ENCODE assay signal across 21 mouse cellular contexts in the genomic region with DNA sequence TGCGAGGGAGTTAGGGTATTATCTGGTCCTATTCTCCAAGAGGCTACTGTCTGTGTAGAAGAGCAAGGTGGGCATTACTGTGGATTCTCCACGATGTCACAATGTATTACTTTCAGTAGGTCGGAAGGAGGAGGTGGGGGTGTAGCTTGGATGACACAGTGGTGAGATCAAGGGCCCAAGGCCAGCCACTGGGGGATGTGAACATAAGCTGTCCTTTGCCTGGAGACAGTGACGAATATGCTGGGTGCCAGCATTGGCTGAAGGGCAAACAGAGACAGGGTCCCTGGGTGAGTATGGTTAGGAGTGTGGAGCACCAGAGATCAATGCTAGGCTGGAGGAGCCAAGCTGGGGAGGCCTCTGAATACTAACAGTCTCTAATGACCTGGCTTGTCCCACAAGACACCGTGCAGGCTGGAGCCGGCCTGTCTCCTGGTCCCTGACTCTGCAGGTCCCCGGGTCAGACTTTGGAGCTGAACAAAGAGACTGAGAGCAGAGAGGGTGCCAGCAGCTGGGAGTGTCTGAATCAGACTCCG. TPM values are rescaled to one million over a fixed set of nuclear protein-coding genes. Genes with fewer than 3 reads are reported as not detected.
"Had no signal": no experiment of that assay in that cellular context is flagged by ENCODE, and none has a peak within 500 bp of the region (broad histone marks: within the 10 kb centered on the region; RNA-seq: fewer than 3 reads in every experiment).

No protein-coding gene starts in this region.

- H3K4me3 ChIP-seq: left cerebral cortex, adult 2 months; limb, embryonic 15.5 days; liver, embryonic 12.5 days; lung, embryonic 15.5 days; megakaryocyte, embryonic 14.5 days; myocyte; neural tube, embryonic 15.5 days; stomach, embryonic 15.5 days had no signal

- ATAC-seq: intestine, postnatal 0 days; liver, embryonic 12.5 days had no signal

- H3K4me1 ChIP-seq: liver, embryonic 12.5 days; lung, embryonic 15.5 days; megakaryocyte, embryonic 14.5 days; stomach, embryonic 15.5 days had no signal

- H3K27ac ChIP-seq: left cerebral cortex, adult 2 months; limb, embryonic 15.5 days; liver, embryonic 12.5 days; lung, embryonic 15.5 days; macrophage; neural tube, embryonic 15.5 days; stomach, embryonic 15.5 days had no signal

- DNase-seq: kidney, adult 8-10 months; kidney, postnatal 25 days; lung, postnatal 14 days; thymus, postnatal 4 days had no signal

- H3K9me3 ChIP-seq: limb, embryonic 15.5 days; liver, embryonic 12.5 days; lung, embryonic 15.5 days; megakaryocyte, embryonic 14.5 days; neural tube, embryonic 15.5 days; stomach, embryonic 15.5 days had no signal

- H3K27me3 ChIP-seq: stomach, embryonic 15.5 days had no signal

- H3K4me2 ChIP-seq: limb, embryonic 15.5 days; liver, embryonic 12.5 days; lung, embryonic 15.5 days; neural tube, embryonic 15.5 days; stomach, embryonic 15.5 days had no signal

- H3K9ac ChIP-seq: limb, embryonic 15.5 days; liver, embryonic 12.5 days; lung, embryonic 15.5 days; neural tube, embryonic 15.5 days; stomach, embryonic 15.5 days had no signal

- H3K36me3 ChIP-seq: limb, embryonic 15.5 days; liver, embryonic 12.5 days; lung, embryonic 15.5 days; neural tube, embryonic 15.5 days; stomach, embryonic 15.5 days had no signal

RNA-seq across cellular contexts. Expression of a gene that starts 0.9 kb away (rescaled TPM):
- total RNA-seq: layer of hippocampus, postnatal 25 days; left cerebral cortex, adult 2 months; left cerebral cortex, postnatal 14 days had no signal
- polyA plus RNA-seq: intestine, postnatal 0 days; kidney, embryonic 16.5 days; limb, embryonic 11.5 days; limb, embryonic 15.5 days; liver, embryonic 12.5 days; liver, embryonic 16.5 days; lung, embryonic 15.5 days; macrophage; myocyte; neural tube, embryonic 11.5 days; neural tube, embryonic 15.5 days; spleen, adult 2 months; stomach, embryonic 15.5 days had no signal
